Mouse (Mus musculus) mature B cell (primary cell): Measurements from ENCODE around the gene Susd2.

ENCODE experiments used
- in situ Hi-C: fragments of 300-500 bp; cut with MboI; formaldehyde crosslinking; loops from 2 replicates; pipeline ENCODE4 v1.14.3; 2019

The Susd2 gene

GRCm38 (mm10) chr10:75626991-75627390 is 16.8 kb downstream of the Susd2 start:
- in situ Hi-C loops = no loop called here

GRCm38 (mm10) chr10:75625920-75626319 is 17.9 kb downstream of the Susd2 start:
- in situ Hi-C loops = no loop called here

- in situ Hi-C loops = no loop called here
Measured at GRCm38 (mm10) chr10:75620818-75621217, 23.0 kb downstream of the Susd2 start.

GRCm38 (mm10) chr10:75616044-75616443 is 27.8 kb downstream of the Susd2 start:
- in situ Hi-C loops = no loop called here

GRCm38 (mm10) chr10:75610486-75610885 is 33.3 kb downstream of the Susd2 start:
- in situ Hi-C loops = no loop called here

GRCm38 (mm10) chr10:75608975-75609374 is 34.8 kb downstream of the Susd2 start:
- in situ Hi-C loops = no loop called here

GRCm38 (mm10) chr10:75607253-75607652 is 36.6 kb downstream of the Susd2 start:
- in situ Hi-C loops = no loop called here

GRCm38 (mm10) chr10:75605162-75605846 is 38.5 kb downstream of the Susd2 start:
- in situ Hi-C loops = no loop called here

- in situ Hi-C loops = no loop called here
Measured at GRCm38 (mm10) chr10:75600189-75600730, 43.5 kb downstream of the Susd2 start.

- in situ Hi-C loops = no loop called here
Measured at GRCm38 (mm10) chr10:75595981-75596380, 47.8 kb downstream of the Susd2 start.

- in situ Hi-C loops = no loop called here
Measured at GRCm38 (mm10) chr10:75592585-75592984, 51.2 kb downstream of the Susd2 start.

GRCm38 (mm10) chr10:75591211-75591894 is 52.5 kb downstream of the Susd2 start:
- in situ Hi-C loops = no loop called here

GRCm38 (mm10) chr10:75589651-75590050 is 54.2 kb downstream of the Susd2 start:
- in situ Hi-C loops = loop anchor here (5.0 kb wide), 1 partner anchor 48 kb away; no protein-coding TSS in a partner anchor

GRCm38 (mm10) chr10:75589129-75589528 is 54.7 kb downstream of the Susd2 start, which contains the start of gene Ggt5:
Gene Ggt5 (plus strand): TSS chr10:75589340.
- in situ Hi-C loops = loop anchor here (5.0 kb wide), 1 partner anchor 48 kb away; no protein-coding TSS in a partner anchor

- in situ Hi-C loops = loop anchor here (5.0 kb wide), 1 partner anchor 49 kb away; no protein-coding TSS in a partner anchor
Measured at GRCm38 (mm10) chr10:75588336-75588735, 55.5 kb downstream of the Susd2 start.

GRCm38 (mm10) chr10:75587781-75588180 is 56.0 kb downstream of the Susd2 start:
- in situ Hi-C loops = loop anchor here (5.0 kb wide), 1 partner anchor 50 kb away; no protein-coding TSS in a partner anchor
